Mouse (Mus musculus) heart, postnatal 36 days (tissue): Measurements from ENCODE around the gene Lrmp. TPM values are rescaled to one million over a fixed set of nuclear protein-coding genes. Genes with fewer than 3 reads are reported as not detected.

Experiments used
- DNase-seq, 2 experiments: peaks; one replicate each; pipeline ENCODE4 v3.0.0; 2021 to 2022
- intact Hi-C: fragments of 180-260 bp; cut with DNase I; formaldehyde crosslinking; loops from one replicate; pipeline ENCODE4 v1.15.1; 2025
- total RNA-seq, 2 experiments: library from RNA; stranded (reverse); gene quantifications; 2 replicates each; pipeline ENCODE4 v1.2.3; 2021

Lrmp gene
- total RNA-seq, 2 experiments from 2014 or later: 1.5 to 1.7 TPM

DNA sequence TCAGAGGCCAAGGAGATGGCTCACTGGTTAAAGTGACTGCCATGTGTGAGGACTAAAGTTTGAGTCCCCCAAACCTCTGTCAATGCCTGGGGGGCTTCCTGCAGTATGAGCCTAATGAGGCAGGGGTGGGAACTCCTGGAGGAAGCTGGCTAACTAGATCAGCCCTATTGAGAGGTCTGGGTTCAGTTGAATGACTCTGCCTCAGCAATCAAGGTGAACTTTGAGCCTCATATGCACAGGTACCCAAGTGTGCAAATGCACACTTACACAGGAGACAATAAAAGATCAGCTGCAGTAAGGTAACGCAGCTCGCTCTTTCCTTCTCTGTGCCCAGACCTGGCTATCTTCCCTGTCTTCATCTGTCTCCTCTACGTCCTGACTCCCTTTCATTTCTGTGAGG is 77.6 kb downstream of the Lrmp start:
- no peak for DNase-seq

DNA sequence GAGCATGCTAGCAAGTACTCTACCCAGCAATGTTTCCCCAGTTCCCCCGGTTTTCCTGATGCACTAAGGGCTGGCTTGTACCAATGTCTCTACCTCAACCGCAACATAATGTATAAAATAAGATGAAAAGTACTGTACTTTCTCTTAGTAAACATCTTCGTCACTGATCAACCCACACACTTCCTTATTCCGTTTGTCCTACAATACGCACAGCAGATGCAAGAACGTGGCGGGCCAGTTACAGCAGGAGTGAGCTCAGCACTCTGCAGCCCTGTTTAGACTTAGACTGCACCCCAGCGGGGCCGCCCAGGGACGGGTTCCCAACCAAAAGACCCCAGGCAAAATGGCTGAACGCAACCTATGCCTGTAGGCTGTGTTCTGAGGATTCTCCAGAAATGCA is 78.0 kb downstream of the Lrmp start:
- no peak for DNase-seq

More for the DNA sequence above, 77.6 kb downstream of the Lrmp start:
- intact Hi-C loops: no loop called here

DNA sequence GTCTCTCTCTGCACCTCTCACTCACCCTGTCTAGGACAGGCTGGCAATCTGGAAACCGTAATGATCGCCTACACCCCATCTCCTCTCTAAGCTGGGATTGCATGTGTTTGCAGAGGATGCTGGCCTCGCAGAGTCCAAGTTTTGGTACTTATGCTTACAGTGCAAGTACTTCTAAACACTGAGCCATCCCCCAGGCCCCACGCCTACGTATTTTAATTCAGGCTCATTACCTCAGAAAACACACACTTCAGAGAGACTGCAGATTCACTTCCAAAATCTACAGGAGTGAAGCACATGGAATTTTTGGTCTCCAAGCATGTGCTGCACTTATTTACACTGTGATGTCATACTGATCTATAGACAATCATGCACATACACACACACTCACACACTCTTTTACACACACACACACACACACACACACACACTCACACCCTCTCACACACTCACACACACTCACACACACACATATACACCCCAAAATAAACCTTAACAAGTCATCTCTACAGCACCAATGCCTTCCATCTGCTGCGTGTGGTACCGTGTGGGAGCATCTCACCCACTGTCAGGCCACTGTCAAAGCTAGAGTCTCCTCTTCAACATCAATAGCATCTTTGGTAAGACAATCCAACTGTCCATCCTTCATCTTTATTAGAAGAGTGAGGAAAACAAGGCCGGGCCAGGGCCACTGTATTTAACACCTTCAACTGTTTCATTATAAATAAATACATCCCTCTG is 82.7 kb downstream of the Lrmp start:
- DNase-seq: no peak
- intact Hi-C loops: no loop called here

More for the DNA sequence above, 78.0 kb downstream of the Lrmp start:
- intact Hi-C loops: no loop called here

DNA sequence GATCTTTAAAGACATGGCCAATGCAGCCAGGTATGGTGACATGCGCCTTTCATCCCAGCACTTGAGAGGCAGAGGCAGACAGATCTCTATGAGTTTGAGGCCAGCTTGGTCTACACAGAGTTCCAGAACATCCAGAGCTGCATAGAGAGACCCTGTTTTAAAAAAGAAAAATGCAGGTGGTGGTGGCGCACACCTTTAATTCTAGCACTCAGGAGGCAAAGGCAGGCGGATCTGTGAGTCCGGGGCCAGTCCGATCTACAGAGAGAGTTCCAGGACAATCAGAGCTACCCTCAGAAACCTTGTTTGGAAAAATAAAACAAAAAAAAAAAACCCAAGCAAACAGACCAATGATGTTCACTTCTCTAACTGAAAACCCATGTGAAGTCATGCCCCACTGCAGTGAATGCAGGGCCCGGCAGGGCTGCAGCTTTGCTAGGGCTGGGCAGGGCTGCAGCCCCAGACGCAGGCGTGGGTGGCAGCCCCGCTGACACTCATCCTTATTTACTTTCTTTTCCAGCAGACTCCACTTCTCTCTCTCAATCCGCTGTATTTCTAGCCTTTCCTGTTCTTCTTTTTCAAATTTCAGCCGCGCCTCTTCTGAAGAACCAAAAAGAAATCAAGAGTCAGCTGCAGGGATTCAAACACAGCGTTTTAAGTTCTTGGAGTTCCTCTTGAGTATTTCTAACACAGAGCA is 87.1 kb downstream of the Lrmp start:
- no peak for DNase-seq
- intact Hi-C loops: no loop called here

DNA sequence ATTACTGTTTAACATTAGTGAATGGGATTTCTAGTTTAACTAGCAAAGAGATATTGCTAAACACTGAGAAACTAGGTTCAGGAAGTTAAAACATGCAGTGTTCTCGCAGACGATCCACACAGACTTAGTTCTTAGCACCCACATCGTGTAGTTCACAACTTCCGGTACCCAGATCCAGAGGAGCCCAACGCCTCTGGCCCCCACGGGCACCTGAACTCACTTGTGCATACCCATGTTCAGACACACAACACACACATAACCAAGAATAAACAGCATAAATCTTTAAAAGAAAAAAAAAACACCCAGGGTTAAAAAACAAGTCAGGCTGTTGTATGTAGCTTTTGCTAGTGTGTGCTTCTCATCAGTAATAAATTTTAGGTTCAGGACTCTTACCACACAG is 89.0 kb downstream of the Lrmp start:
- intact Hi-C loops: no loop called here

DNA sequence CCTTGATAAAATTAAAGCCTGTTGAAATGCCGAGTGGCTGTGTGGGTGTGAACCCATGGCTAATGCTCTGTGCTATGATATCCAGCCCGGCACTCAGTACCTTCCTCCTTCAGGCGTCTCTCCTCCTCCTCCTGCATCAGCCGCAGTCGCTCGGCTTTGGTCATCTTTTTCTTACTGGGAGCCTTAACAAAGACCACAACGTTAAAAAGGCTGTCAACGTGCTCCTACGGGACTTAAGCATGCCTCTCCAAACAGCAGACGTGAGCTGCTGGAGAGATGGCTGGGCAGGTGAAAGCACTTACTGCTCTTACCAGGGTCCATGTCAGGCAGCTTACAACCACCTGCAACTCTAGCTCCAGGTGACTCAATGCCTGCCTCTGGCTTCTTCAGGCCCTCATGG is 89.7 kb downstream of the Lrmp start:
- no peak for DNase-seq

More for the DNA sequence above, 89.0 kb downstream of the Lrmp start:
- no peak for DNase-seq

DNA sequence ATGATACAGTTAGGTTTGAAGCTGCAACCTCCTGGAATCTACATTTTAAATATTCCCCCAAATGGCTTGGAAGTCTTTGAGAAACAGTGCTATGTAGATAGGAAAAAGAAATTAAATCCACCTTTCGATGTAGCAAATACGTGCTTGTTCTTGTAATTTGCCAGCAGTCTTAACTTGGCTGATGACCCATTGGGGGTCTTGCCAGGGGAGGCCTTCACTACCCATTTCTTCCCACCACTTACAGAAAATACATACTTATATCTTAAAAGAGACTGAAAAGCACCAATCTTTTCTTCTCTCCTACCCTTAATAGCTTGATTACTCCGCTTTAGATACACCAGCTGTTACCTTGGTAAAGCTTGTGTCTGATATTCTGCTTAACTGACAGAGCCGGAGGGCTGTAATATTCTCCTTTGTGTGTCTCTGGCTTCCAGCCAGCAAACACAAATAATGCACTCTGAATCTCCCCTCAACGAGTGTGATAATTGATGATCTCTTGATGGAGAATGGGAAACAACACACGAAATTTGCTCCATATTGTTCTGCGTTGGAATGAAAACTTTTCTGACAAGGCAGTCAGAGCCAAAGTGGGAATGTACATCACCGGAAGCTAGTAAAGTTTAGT is 94.7 kb downstream of the Lrmp start:
- no peak for DNase-seq
- intact Hi-C loops: no loop called here

More for the DNA sequence above, 89.7 kb downstream of the Lrmp start:
- intact Hi-C loops: no loop called here

DNA sequence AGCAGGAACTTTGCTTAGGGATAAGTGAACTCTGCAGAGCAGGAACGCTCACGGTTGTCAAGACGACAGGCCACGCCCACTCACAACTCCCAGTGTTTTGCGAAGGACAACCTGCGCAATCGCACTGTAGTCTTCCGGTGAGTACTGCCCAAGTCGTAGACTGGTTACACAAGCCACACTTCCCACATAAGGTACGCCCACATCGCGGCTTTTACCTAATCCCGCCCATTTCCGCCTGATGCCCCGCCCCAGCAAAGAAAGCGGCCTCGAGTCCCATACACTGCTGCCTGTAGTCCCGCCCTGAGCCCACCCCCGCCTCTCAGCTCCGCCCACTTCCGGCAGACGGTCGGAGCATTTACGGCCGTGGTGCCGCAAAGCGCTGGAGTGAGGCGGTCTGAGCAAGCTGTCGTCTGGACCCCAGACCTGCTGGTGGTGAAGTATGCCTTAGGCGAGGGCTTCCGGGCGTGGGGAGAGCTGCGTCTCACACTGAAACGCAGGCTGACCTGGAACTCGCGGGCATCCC is 95.4 kb downstream of the Lrmp start, which contains the start of the genes Casc1 and Etfrf1:
Gene Casc1, minus strand, starts transcription at position 190 of the 523 bp plus-strand sequence.
Gene Etfrf1, plus strand, starts transcription at position 319 of the 523 bp plus-strand sequence.
- intact Hi-C loops: loop anchor here (1.0 kb wide), 1 partner anchor 131 kb away; no protein-coding TSS in a partner anchor

DNA sequence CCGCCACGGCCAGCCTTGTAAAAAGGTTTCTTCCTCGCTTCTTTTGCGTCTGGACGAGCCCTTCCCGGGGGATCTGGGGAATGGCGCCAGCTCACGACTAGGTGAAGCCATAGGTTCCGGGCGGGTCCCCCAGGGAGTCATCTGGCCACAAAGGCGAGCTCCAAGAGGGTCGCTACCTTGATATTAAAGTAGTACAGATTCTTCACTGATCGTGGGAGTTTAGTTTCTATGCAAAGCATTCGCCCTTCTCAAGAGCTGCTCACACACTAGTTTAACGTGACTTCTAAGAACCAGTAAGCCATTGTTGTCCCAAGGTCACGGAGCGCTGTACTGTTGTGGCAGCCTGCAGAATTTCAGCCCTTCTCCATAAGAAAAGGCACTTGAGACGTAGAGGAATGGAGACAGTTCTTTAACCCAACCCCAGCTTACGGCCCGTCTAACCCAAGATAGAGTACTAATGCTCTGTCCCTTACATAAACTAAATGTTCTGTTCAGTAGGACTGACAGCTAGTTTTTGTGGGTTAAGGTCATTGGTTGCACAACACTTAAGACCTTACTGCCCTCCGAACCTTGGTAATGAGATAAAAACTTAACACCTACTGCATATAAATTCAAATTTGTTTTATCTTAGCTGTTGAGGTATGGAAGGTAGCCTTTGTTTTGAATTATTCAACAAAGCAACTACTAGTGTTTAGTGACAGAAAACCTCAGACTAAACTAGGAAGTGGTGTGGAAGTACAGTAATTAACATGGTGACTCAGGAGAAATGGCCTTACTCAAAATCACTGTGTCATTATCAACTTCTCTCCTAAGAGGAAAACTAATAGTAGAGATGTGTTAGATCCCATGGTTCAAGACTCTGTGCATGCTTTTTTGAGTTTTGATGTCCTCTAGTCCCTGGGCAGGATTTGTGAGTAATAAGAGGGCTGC is 96.2 kb downstream of the Lrmp start:
- intact Hi-C loops: loop anchor here (1.0 kb wide), 1 partner anchor 131 kb away; no protein-coding TSS in a partner anchor
- no peak for DNase-seq

More for the DNA sequence above, 95.4 kb downstream of the Lrmp start, which contains the start of the genes Casc1 and Etfrf1:
- peak; percentile 95 to 98 for DNase-seq

DNA sequence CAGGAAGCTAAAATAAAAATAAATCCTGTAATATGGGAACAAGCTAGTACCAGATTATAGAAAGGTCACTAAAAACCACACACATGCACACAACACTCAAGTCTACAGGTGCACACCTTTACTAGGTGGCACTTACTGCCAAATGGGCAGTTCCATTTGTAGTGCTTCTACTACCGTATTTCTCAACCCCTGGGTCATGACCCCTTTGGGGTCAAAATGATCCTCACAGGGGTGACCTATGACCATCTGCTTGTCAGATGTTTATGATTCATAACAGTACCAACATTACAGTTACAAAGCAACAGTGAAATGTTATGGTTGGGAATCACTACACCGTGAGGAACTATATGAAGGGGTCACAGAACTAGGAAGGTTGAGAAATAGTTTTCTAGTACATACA is 98.5 kb downstream of the Lrmp start:
- intact Hi-C loops: loop anchor here (1.0 kb wide), 1 partner anchor 33 kb away; no protein-coding TSS in a partner anchor
- DNase-seq: no peak

DNA sequence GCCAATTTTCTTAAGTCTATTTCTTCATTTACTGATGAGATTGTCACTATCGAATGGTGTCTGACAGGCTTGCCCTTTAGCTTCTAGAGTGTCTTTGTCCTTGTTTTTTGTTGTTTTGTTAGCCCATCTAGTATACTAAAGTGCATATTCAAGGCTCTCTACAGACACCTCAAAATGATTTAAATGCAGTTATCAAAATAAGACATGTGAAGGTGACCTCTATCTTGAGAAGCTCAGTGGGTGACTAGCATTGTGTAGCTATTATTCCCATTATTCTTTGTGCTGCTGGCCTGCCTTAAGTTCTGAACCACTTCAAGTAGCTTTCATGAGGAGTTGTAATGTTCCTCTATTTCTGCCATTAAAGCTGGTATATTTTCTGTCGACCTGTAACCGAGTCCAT is 100.4 kb downstream of the Lrmp start:
- intact Hi-C loops: no loop called here
- no peak for DNase-seq

DNA sequence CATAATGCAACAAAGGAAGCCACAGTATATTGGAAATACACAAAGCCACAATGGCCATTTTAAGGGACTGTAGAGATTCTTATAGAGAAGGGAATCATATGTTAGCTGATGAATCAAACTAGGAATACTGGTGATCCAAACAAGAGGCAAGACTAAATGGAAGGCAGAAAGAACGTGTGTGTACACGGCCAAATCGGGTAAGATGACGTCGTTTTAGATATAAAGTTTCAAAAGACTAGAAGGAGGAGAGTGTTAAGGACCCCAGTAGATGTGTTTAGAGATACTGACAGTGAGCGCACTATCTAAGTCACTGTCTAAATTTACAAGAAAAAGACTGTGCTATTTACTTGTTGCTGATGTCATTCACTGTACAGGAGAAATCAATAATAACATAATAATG is 108.8 kb downstream of the Lrmp start:
- no peak for DNase-seq
- intact Hi-C loops: no loop called here

Other genes with a start within 250 kb of the Lrmp start
- gene Bcat1, start 39.5 kb upstream of the Lrmp start, total RNA-seq: 1 to 10 TPM in 1 of 2 experiments, under 1 TPM in 1; 0.69 to 1.5 TPM
- gene Casc1, start 95.4 kb downstream of the Lrmp start, total RNA-seq: 1 to 10 TPM; 1.1 to 1.4 TPM
- 100 to 1,000 TPM; 103 to 119 TPM for gene Etfrf1, start 95.5 kb downstream of the Lrmp start, total RNA-seq
- 10 to 100 TPM; 29.2 to 32.5 TPM for gene Kras, start 134.6 kb downstream of the Lrmp start, total RNA-seq